Mouse (Mus musculus): ENCODE results near the gene Cdc42bpa. TPM values are rescaled to one million over a fixed set of nuclear protein-coding genes. Genes with fewer than 3 reads are reported as not detected.
"Not testable (repeated sequence)": the region's sequence is repeated elsewhere in the genome, so short reads cannot be mapped to it uniquely, and the experiment has no call there.

Gene Cdc42bpa
- polyA plus RNA-seq, 1 experiment from 2014 or later, result 19.1 TPM

DNA sequence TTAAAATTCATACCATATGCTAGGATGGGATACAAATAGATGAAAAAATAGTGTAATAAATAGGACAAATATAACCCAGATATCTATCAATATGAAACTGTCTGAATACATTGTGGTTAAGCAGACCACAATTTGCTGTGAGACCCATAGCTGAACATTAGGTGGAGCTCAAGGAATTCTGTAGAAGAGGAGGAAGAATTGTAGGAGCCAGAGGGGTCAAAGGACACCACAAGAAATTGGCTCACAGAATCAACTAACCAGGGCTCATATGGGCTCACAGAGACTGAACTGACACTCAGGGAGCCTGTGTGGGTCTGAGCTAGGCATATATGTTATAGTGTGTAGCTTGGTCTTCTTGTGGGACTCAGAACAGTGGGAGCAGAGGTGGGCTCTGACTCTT is 47.8 kb downstream of the Cdc42bpa start:
- Histone ChIP-seq H3K4me1 (no peaks in the 10 kb centered on the region), H3K9me3 (no peaks in the 10 kb centered on the region), H3K27me3 (replicated peaks) (no peaks in the 10 kb centered on the region), H3K4me3 (no peak overlapping the region), H3K9ac (no peak overlapping the region), H3K4me2 (replicated peaks) (no peak overlapping the region), H3K36me3 (no peaks in the 10 kb centered on the region), H3K27ac (no peak overlapping the region)
- ATAC-seq (ENCODE audit: low FRiP score, low read depth), result no peak

DNA sequence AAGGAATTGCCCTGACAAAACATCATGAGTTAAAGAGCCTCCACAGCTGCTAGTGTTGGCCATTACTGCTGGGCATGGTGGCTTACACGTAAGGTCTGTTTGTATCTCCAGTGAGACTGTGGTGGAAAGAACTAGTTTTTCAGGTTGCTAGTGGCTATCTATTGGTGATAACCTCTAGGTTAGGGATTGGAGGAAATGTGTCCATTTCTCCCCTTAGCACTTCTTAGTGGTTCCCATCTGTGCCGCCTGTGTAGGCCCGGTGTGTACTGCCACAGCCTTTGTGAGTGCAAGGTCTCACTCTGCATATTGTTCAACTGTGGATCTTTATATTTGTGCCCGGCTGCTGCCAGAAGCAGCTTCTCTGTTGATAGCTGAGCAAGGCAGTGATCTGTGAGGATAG is 53.2 kb downstream of the Cdc42bpa start:
- H3K4me2 ChIP-seq (replicated peaks), result no peak overlapping the region
- no peaks in the 10 kb centered on the region for H3K9me3 ChIP-seq
- 94% methylated on average over 4 of the region's 4 CpGs for WGBS
- H3K9ac ChIP-seq, result no peak overlapping the region
- no peak for ATAC-seq (ENCODE audit: low FRiP score, low read depth)
- no peaks in the 10 kb centered on the region for H3K4me1 ChIP-seq
- no peaks in the 10 kb centered on the region for H3K27me3 ChIP-seq (replicated peaks)
- no peaks in the 10 kb centered on the region for H3K36me3 ChIP-seq
- no peak overlapping the region for H3K4me3 ChIP-seq
- H3K27ac ChIP-seq, result no peak overlapping the region

- Histone ChIP-seq H3K27ac (no peak overlapping the region), H3K9me3 (no peaks in the 10 kb centered on the region), H3K4me3 (no peak overlapping the region), H3K9ac (no peak overlapping the region), H3K4me2 (replicated peaks) (no peak overlapping the region), H3K27me3 (replicated peaks) (no peaks in the 10 kb centered on the region), H3K4me1 (no peaks in the 10 kb centered on the region), H3K36me3 (no peaks in the 10 kb centered on the region)
- 92% methylated on average over 2 of the region's 2 CpGs for WGBS
- no peak for ATAC-seq (ENCODE audit: low FRiP score, low read depth)
Observed at GRCm38 (mm10) chr1:180018218-180018617, 57.9 kb downstream of the Cdc42bpa start.

GRCm38 (mm10) chr1:180021463-180022296 is 61.4 kb downstream of the Cdc42bpa start:
- Histone ChIP-seq H3K4me2 (replicated peaks) (no peak overlapping the region), H3K4me1 (no peaks in the 10 kb centered on the region), H3K9ac (no peak overlapping the region), H3K9me3 (no peaks in the 10 kb centered on the region), H3K27me3 (replicated peaks) (no peaks in the 10 kb centered on the region), H3K27ac (no peak overlapping the region), H3K4me3 (no peak overlapping the region), H3K36me3 (no peaks in the 10 kb centered on the region)
- 74% methylated on average over 11 of the region's 11 CpGs for WGBS
- no peak for ATAC-seq (ENCODE audit: low FRiP score, low read depth)

DNA sequence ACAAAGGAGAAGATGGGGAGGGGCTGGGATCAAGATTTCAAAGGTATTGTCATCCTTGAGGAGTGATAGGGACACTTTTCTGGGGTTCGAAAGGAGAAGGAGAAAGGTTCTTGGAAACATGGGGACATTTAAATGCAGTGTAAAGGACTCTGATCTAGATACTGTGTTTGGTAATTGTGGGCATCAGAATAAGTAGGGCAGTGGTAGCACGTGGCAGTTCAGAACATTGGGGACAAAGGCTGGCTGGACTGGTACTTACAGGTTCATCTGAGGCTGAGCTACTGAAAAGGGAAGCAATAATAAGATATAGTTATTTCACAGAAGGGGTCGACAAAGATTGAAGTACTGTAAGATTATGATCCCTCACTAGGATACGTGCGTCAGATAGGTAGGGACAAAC is 63.2 kb downstream of the Cdc42bpa start:
- 77% methylated on average over 5 of the region's 5 CpGs for WGBS
- H3K27me3 ChIP-seq (replicated peaks), result no peaks in the 10 kb centered on the region
- no peaks in the 10 kb centered on the region for H3K4me1 ChIP-seq
- H3K4me2 ChIP-seq (replicated peaks), result no peak overlapping the region
- no peak overlapping the region for H3K27ac ChIP-seq
- no peak overlapping the region for H3K9ac ChIP-seq
- H3K9me3 ChIP-seq, result no peaks in the 10 kb centered on the region
- ATAC-seq (ENCODE audit: low FRiP score, low read depth), result no peak
- no peak overlapping the region for H3K4me3 ChIP-seq
- no peaks in the 10 kb centered on the region for H3K36me3 ChIP-seq

DNA sequence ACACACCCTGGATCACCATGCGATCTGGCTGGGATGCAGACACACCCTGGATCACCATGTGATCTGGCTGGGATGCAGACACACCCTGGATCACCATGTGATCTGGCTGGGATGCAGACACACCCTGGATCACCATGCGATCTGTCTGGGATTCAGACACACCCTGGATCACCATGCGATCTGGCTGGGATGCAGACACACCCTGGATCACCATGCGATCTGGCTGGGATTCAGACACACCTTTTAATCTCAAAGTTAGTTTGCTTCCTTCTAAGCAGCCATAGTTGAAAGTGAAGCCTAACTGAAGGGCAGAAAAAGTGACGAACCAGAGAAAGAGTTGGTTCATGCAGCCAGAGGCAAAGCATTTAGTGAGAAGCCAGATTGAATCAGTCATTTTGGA is 69.6 kb downstream of the Cdc42bpa start:
- 93% methylated on average over 5 of the region's 5 CpGs for WGBS
- ATAC-seq (ENCODE audit: low FRiP score, low read depth); H3K27me3 ChIP-seq (replicated peaks); H3K4me2 ChIP-seq (replicated peaks); H3K4me1 ChIP-seq; H3K4me3 ChIP-seq; H3K9ac ChIP-seq; H3K27ac ChIP-seq; H3K36me3 ChIP-seq; H3K9me3 ChIP-seq: not testable (repeated sequence)

DNA sequence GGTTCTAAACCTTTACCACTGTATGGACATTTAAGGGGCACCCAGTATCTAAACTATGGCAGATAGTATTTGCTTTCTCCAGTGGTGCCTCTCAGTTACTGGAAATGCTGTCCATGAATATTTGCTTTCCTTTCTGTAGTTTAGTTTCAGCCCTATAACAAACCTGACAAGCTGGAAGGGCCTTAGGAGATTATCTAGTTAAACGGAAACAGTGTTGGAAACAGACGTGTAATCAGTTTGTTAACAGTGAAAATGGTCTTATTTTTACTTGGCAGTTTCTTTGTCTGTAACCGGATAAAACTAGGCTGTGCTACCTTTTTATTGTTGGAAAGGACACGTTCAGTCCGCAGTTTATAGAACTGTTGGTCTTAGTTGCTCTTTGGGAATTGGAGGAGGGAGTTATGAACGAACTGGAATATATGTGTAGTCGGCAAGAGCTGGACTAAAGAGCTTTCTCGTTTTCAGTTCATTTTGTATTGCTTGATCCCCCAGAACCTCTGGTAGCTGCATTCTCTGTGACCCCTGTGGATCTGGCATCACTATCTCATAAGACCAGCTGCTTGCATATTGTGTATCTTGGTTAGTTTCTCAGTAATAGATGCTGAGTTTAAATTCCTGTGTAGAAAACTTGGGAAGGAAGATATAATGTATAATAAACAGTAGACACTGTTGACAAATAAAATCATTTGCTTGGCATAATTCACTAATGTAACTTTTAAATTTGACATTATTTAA is 70.5 kb downstream of the Cdc42bpa start:
- H3K9me3 ChIP-seq, result no peaks in the 10 kb centered on the region
- no peak overlapping the region for H3K9ac ChIP-seq
- 89% methylated on average over 8 of the region's 8 CpGs for WGBS
- ATAC-seq (ENCODE audit: low FRiP score, low read depth), result no peak
- no peak overlapping the region for H3K27ac ChIP-seq
- no peak overlapping the region for H3K4me2 ChIP-seq (replicated peaks)
- H3K4me1 ChIP-seq, result no peaks in the 10 kb centered on the region
- no peaks in the 10 kb centered on the region for H3K27me3 ChIP-seq (replicated peaks)
- no peak overlapping the region for H3K4me3 ChIP-seq
- peaks cover 5% of the 10 kb centered on the region; the same call in 1 of the 2 replicates for H3K36me3 ChIP-seq

DNA sequence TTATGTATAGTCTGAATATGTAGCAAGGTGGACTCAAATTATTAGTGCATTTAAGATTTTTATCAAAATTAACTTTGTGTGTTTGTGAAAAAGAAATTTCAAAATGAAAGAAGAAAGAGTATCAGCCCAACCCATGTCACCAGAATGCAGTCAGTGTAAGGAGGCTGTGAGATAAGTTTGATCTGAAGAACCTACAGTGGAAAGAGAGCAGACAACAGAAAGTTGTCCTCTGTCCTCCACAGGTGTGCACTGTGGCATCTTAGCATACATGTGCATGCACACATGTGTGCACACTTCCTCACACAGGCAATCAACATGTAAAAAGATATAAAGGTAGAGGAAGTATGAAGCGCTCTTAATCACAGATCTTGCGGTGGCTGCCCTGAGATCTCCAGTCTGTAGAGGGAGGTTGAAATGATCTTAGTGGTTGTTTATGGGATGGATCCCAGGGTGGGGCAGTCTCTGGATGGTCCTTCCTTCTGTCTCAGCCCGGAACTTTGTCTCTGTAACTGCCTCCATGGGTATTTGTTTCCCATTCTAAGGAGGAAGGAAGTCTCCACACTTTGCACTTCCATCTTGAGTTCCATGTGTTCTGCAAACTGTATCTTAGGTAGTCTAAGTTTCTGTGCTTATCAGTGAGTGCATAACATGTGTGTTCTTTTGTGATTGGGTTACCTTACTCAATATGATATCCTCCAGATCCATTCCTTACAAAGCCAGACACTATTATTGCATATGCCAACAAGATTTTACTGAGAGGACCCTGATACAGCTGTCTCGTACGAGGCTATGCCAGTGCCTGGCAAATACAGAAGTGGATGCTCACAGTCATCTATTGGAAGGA is 71.7 kb downstream of the Cdc42bpa start:
- Histone ChIP-seq H3K4me3 (no peak overlapping the region), H3K9me3 (no peaks in the 10 kb centered on the region), H3K9ac (no peak overlapping the region), H3K27me3 (replicated peaks) (no peaks in the 10 kb centered on the region), H3K4me2 (replicated peaks) (no peak overlapping the region), H3K27ac (no peak overlapping the region), H3K4me1 (no peaks in the 10 kb centered on the region), H3K36me3 (peaks cover 5% of the 10 kb centered on the region; the same call in 1 of the 2 replicates)
- WGBS, result 94% methylated on average over 5 of the region's 5 CpGs
- no peak for ATAC-seq (ENCODE audit: low FRiP score, low read depth)

GRCm38 (mm10) chr1:180037461-180037860 is 77.2 kb downstream of the Cdc42bpa start:
- WGBS, result 79% methylated on average over 3 of the region's 3 CpGs
- H3K4me3 ChIP-seq, result no peak overlapping the region
- no peak overlapping the region for H3K9ac ChIP-seq
- H3K27ac ChIP-seq, result no peak overlapping the region
- H3K27me3 ChIP-seq (replicated peaks), result no peaks in the 10 kb centered on the region
- H3K4me1 ChIP-seq, result no peaks in the 10 kb centered on the region
- no peak for ATAC-seq (ENCODE audit: low FRiP score, low read depth)
- H3K36me3 ChIP-seq, result no peaks in the 10 kb centered on the region
- no peaks in the 10 kb centered on the region for H3K9me3 ChIP-seq
- no peak overlapping the region for H3K4me2 ChIP-seq (replicated peaks)

GRCm38 (mm10) chr1:180044160-180044559 is 83.9 kb downstream of the Cdc42bpa start:
- WGBS, result 94% methylated on average over 2 of the region's 2 CpGs
- no peak for ATAC-seq (ENCODE audit: low FRiP score, low read depth)

DNA sequence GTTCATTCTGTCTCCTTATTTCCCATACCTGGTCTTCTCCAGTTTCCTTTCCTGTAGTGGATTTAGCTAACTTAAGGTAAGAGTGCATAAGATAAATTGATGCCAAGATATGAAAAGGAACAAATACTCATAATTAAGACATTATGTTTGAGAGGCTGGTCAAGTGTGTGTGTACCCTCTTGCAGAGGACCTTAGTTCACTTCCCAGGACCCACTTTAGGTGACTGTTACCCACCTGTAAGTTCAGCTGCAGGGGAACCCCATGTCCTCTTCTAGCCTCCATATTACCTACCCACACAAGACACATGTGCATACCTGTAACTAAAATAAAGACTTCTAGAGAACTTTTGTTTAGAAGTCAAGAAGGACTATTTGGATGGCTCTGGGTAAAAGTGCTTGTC is 84.9 kb downstream of the Cdc42bpa start:
- Histone ChIP-seq H3K4me3 (no peak overlapping the region), H3K27me3 (replicated peaks) (no peaks in the 10 kb centered on the region), H3K9me3 (no peaks in the 10 kb centered on the region), H3K4me1 (no peaks in the 10 kb centered on the region), H3K27ac (no peak overlapping the region), H3K36me3 (peaks cover 15% of the 10 kb centered on the region; the same call in 1 of the 2 replicates), H3K4me2 (replicated peaks) (no peak overlapping the region), H3K9ac (no peak overlapping the region)
- no peak for ATAC-seq (ENCODE audit: low FRiP score, low read depth)

More at GRCm38 (mm10) chr1:180044160-180044559, 83.9 kb downstream of the Cdc42bpa start:
- Histone ChIP-seq H3K27ac (no peak overlapping the region), H3K4me1 (no peaks in the 10 kb centered on the region), H3K36me3 (peaks cover 15% of the 10 kb centered on the region; the same call in 1 of the 2 replicates), H3K4me3 (no peak overlapping the region), H3K9ac (no peak overlapping the region), H3K9me3 (no peaks in the 10 kb centered on the region), H3K4me2 (replicated peaks) (no peak overlapping the region), H3K27me3 (replicated peaks) (no peaks in the 10 kb centered on the region)

DNA sequence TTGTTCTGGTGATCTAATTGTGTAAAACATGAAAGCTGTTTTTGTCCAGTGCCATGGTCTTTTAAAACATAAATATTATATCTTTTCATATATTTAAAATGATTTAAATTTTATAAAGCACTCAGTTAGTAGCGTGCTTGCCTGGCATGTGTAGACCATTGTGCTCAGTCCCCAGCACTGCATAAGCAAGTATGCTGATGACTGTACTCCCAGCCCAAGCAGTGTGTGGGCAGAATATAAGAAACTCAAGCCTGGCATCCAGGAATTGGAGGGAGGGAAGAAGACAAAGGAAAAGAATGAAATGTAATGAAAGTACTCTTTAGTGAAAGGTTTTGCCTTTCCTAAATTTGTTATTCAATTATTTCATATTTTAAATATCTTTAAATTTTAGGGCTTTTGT is 128.9 kb downstream of the Cdc42bpa start:
- H3K9me3 ChIP-seq, result no peaks in the 10 kb centered on the region
- H3K9ac ChIP-seq, result no peak overlapping the region
- H3K4me3 ChIP-seq, result no peak overlapping the region
- no peak overlapping the region for H3K4me2 ChIP-seq (replicated peaks)
- no peaks in the 10 kb centered on the region for H3K27me3 ChIP-seq (replicated peaks)
- H3K36me3 ChIP-seq, result no peaks in the 10 kb centered on the region; the same call in 1 of the 2 replicates
- H3K27ac ChIP-seq, result no peak overlapping the region
- WGBS, result 92% methylated on average over 1 of the region's 1 CpGs
- H3K4me1 ChIP-seq, result no peaks in the 10 kb centered on the region
- no peak for ATAC-seq (ENCODE audit: low FRiP score, low read depth)
